Mouse (Mus musculus) brain, embryonic 14.5 days (tissue): Measurements from ENCODE around the gene St6galnac6.

Experiments
- CTCF ChIP-seq: fragments of 200-500 bp; IDR thresholded peaks from 2 replicates; pipeline ENCODE4 v1.5.1; 2012; ENCODE audit warnings: inconsistent platforms, mild to moderate bottlenecking, moderate library complexity, borderline replicate concordance; ENCODE audit not compliant: insufficient read depth, insufficient read length; ENCODE audit errors: extremely low read depth
- POLR2A ChIP-seq: fragments of 200-500 bp; IDR thresholded peaks from 2 replicates; pipeline ENCODE4 v1.6.1; 2012; ENCODE audit warnings: mild to moderate bottlenecking, inconsistent platforms, borderline replicate concordance; ENCODE audit not compliant: poor library complexity, insufficient read depth, insufficient read length, severe bottlenecking; ENCODE audit errors: extremely low read depth

GRCm38 (mm10) chr2:32644799-32645475 lies 45.4 kb downstream of the St6galnac6 start:
- no peak for TF ChIP-seq CTCF
- TF ChIP-seq POLR2A, result no peak
